Mouse (Mus musculus) monocyte, adult 5-6 weeks (primary cell): ENCODE measurements at regions not wholly inside any gene's neighbourhood (a gene's known extent, or its start where the extent isn't known, plus 50 kb on each side); places are given as distances from the start of the nearest gene placed in this dataset.

Experiments
- ATAC-seq: fragments of 153-309, 156-312 bp; replicated peaks from 2 replicates; pipeline ENCODE4 v1.8.0; 2017; ENCODE audit warnings: mild to moderate bottlenecking; ENCODE audit not compliant: low TSS enrichment, insufficient number of reproducible peaks, severe bottlenecking, poor library complexity, low FRiP score

DNA sequence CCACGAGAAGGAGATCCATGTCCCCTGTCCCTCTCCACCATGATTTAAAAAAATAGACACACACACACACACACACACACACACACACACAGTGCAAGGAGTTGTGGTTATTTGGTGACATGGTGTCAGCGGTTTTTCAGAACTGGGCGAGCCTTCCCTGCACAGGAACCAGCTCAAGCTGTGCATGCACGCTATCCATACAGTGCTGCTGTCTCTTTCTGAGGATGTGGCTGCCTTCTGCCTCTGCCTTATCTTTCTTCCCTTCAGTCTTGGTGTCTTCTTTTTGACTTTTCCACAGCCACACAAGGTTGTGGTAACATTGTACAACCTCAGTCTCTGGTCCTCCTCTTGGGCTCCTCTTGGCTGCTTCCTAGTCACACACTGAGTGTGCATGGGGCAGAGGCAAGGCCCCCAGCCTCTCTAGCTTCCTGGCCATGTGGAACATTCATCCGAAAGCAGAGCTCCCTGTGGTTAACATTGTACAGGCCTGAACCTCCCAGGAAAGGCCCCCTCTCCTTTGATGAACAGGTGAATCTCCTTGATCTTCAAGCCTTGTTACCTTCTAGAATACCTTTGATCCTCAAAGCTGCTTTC is 157.6 kb downstream of the Gadd45g start:
- no peak for ATAC-seq

DNA sequence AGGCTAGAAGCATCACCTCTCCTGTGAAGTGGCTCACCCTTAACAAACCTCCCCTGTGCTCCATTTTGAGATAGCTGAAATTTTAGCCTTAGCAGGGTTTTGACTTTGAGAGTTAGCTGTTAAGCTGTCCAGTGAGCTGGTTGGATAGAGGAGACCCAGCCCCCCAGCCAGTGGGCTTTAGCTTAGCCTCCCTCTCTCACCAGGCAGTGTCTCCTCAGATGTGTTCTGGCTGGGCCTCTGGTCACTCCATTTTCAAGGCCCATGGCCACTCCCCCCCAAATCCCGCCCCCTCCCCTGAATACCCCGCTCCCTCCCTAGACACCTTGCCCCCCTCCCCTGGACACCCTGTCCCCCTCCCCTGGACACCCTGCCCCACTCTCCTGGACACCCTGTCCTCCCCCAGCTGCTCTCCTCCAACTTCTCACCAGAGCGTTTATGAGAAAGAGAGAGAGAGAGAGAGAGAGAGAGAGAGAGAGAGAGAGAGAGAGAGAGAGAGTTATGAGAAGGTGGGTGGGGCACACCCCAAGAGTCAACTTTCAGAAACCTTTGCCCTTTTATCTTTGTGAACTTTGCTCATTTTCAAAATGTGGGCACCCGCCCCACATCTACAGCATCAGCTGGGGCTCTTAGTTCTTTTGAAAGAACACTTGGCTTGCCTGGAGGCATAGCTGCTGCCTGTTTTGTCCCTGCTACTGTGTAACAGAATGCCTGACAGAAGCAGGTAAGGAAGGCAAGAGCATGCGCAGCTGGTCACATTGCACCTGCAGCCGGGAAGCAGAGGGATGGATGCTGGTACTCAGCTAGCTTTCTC is 161.3 kb downstream of the Gadd45g start:
- ATAC-seq: no peak

DNA sequence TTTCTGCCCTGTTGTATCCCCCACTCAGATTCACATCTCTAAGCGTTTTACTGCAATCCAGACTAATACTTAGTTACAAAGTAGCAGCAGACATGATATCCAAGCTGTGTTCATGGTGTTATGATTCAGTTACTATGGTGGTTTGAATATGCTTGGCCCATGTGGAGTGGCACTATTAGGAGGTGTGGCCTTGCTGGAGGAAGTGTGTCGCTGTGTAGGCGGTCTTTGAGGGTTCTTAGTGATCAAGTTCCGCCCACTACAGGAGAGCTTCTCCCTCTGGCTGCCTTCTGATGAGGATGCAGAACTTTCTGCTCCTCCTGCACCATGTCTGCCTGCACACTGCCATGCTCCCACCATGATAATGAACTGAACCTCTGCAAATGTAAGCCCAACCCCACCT is 162.8 kb downstream of the Gadd45g start:
- no peak for ATAC-seq

DNA sequence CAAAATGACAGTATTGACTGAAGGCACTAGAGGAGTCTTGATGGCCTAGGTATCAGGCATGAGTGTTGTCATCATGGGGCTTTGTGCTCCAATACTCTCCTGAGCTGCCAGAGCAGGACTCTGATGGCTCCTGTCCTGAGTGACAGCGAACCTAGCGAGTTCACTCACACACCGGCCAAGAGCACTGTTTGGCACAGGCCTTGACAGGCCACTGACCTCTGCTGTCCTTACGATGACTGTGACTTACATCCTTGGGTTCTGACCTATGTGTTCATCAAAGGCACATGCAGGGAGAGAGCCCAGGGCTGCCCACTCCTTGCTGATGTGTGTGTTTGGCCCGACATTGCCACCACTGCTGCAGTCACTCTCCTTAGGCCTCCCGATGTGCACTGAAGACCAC is 163.3 kb downstream of the Gadd45g start:
- no peak for ATAC-seq

- no peak for ATAC-seq
Measured at GRCm38 (mm10) chr13:52011001-52011400, 164.5 kb downstream of the Gadd45g start.

DNA sequence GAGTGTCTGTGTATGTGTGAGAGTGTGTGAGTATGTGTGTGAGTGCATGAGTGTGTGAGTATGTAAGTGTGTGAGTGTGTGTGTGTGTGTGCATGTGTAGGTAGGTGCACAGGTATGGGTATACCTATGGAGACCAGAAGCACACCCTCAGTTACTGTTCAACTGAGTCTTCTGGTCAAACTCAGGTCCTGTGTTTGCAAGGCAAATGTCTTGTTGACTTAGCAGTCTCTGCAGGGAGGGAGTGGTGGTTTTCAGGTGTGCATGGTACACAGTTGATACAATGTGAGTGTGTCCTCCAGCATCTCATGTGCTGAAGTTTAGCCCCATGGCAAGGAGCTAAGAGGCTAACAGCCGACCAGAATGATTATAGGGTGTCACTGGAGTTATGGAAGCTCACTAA is 166.7 kb downstream of the Gadd45g start:
- no peak for ATAC-seq

DNA sequence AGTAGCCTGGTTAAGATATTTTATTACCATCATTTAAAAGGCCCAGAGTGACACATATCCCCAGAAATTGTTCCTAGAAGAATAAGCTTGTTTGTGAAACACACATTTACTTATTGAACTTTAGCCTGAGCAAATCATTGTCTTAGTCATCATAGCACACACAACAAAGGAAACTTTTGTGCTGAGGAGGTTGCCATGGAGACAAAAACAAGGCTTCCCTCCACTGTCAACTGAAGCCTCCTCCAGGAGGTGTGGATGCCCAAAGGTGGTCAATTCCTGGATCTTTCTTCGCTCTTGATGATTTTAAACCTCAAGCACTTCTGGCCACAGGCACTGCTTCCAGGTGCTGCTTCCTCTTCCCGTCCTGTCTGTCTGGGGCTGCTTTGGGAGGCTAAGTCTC is 167.3 kb downstream of the Gadd45g start:
- ATAC-seq: no peak

GRCm38 (mm10) chr13:52014566-52014965 is 168.1 kb downstream of the Gadd45g start:
- no peak for ATAC-seq

DNA sequence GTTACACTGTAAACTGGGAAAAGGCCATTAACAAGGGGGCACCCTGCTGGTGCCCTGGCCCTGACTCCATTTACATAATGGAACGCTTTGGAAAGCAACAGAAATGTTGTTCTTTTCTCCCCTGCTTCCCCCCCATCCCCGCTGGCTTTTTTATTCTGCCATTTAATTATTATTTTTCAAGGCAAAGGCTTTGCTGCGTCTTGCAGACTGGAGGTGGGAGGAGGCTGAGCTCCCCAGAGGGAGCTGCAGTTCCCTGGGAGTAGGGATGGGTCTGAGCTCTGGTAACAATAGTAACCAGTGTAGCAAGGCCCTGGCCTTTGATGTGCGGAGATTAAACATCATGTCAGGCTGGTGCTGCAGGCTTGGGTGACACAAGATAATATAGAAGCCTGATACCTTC is 168.6 kb downstream of the Gadd45g start:
- ATAC-seq: no peak

DNA sequence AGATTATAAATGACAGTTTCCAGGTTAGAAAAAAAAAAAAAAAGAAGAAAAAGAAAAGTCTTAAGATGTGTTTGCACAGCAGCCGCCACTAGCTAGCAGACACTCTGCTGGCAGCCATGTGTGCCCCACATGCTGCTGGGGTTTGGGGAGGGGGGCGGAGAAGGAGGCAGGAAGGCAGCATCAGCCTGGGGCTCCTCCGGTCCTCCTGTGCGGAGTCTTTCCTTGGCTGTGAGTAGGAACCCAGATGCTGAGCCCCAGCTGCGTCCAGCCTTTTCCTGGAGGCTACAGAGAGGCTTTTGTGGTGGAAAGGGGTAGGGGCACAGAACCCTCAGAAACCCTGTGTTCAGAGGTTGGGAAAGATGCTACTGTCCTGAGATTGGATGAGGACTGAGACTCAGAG is 169.0 kb downstream of the Gadd45g start:
- no peak for ATAC-seq

- ATAC-seq: no peak
Measured at GRCm38 (mm10) chr13:52017598-52018190, 171.2 kb downstream of the Gadd45g start.

DNA sequence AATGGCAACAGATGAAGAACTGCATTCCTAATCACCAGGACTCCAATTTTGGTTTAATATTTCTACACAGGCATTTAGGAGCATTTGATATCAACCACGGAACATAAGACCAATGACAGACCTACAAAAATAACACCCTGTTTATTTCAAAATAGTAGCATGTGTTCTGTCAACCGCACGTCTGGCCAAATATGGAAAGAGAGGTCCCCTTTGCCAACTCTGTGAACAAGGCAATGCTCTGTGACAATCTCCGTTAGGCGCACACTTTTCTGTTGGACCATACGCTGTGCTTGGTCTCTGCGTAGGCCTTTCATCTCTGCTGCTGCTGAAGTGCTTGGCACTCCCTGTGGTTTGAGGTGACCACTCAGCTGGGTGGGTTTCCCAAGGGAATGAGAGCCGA is 173.2 kb downstream of the Gadd45g start:
- ATAC-seq: no peak

GRCm38 (mm10) chr13:52021150-52021549 is 174.7 kb downstream of the Gadd45g start:
- ATAC-seq: no peak

DNA sequence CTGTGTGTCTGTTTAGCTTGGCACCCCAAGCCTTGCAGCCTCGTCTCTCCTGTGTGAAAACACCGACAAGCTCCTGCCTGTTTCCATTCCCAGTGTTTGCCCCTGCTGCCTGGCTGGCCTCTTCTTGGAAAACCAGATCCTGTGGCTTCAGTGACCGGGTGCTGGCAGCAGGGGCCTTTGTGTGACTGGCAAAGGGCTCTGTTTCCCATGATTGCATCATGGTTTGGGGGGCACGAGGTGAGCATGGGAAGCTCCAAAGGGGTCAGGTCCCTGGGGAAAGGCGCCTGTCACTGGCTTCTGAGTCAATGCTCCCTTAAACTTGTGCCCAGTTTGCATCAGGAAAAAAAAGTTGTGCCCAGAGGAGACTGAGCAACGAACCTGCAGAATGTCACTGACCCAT is 175.3 kb downstream of the Gadd45g start:
- no peak for ATAC-seq

DNA sequence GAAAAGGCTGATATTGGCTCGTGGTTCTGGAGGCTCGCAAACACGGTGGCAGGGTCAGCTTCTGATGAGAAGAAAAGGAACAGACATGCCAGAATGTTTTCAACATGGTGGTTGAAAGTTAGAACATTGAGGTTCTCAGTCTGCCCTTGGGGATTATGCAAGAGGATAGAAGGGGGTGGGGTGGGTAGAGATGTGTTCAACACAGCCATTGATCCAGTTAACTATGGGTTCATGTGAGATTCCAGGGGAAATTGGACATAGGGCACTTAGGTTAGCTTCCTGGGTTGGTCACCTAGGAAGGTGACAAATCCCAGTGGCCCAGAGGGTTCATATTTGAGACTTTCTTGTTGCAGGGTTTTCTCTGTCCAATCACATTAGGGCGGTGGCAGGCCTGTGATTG is 176.1 kb downstream of the Gadd45g start:
- ATAC-seq: no peak

- ATAC-seq: no peak
Measured at GRCm38 (mm10) chr13:52024349-52024748, 177.9 kb downstream of the Gadd45g start.

DNA sequence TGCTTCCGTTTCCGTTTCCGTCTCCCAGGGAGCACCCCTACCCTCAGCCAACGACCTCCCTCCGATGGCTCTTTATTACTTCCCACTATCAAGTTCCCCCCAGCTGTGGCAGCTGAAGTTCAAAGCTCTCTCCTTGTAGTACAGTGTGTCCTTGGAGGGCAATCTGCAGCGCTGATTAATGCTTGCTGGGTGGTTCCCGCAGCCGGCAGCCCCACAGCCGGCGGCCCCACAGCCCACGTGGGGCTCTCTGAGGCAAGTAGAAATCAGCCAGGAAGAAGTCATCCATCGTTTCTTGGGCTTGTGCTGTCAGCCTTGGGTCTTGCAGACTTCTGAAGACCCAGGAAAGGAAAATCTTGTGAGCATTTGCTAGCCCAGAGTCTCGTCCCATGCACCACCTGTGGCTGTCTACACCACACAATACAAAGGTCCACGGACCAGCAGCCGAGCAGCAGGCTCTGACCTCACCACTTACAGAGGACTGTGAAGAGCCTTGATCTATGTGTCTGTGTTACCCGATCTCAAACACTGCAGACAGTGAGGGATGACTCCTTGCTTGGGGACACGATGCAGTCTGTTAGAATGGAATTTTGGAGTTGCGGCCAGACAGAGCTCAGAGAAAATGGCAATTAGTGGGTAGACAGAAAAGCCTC is 178.5 kb downstream of the Gadd45g start:
- no peak for ATAC-seq

- ATAC-seq: no peak
Measured at GRCm38 (mm10) chr13:52025482-52025848, 179.0 kb downstream of the Gadd45g start.

- 0 out of 2 replicates have a peak, but pooled peaks have one; percentile 34 for ATAC-seq
Measured at GRCm38 (mm10) chr13:52026291-52026690, 179.8 kb downstream of the Gadd45g start.
